Mouse (Mus musculus) forebrain, embryonic 12.5 days (tissue): Measurements from ENCODE around the gene BC034090. TPM values are rescaled to one million over a fixed set of nuclear protein-coding genes. Genes with fewer than 3 reads are reported as not detected.

ENCODE experiments used
- ATAC-seq: fragments of 200-750 bp; cut with Nextera tagmentation; 2 replicates; pipeline ENCODE4 v1.8.0; 2017; ENCODE audit warnings: moderate TSS enrichment; ENCODE audit not compliant: low FRiP score
- H3K27ac ChIP-seq: fragments of 300-500 bp; sonication (generic); 2 replicates; pipeline ENCODE4 v1.5.1; 2016; ENCODE audit warnings: mild to moderate bottlenecking
- H3K27me3 ChIP-seq: fragments of 300-500 bp; sonication (generic); 2 replicates; pipeline ENCODE4 v1.6.1; 2016; ENCODE audit warnings: mild to moderate bottlenecking
- H3K36me3 ChIP-seq: fragments of 300-500 bp; sonication (generic); replicated peaks from 2 replicates; pipeline ENCODE4 v1.6.1; 2016; ENCODE audit warnings: mild to moderate bottlenecking
- H3K4me1 ChIP-seq: fragments of 300-500 bp; sonication (generic); 2 replicates; pipeline ENCODE4 v1.6.1; 2016
- H3K4me2 ChIP-seq: fragments of 300-500 bp; sonication (generic); 2 replicates; pipeline ENCODE4 v1.6.1; 2016; ENCODE audit warnings: mild to moderate bottlenecking, moderate library complexity
- H3K4me3 ChIP-seq: fragments of 300-500 bp; sonication (generic); replicated peaks from 2 replicates; pipeline ENCODE4 v1.5.1; 2016; ENCODE audit warnings: mild to moderate bottlenecking
- H3K9ac ChIP-seq: fragments of 300-500 bp; sonication (generic); 2 replicates; pipeline ENCODE4 v1.6.1; 2016; ENCODE audit warnings: mild to moderate bottlenecking
- H3K9me3 ChIP-seq: fragments of 300-500 bp; sonication (generic); 2 replicates; pipeline ENCODE4 v1.6.1; 2016
- WGBS: fragments of 180-500 bp; shearing (Covaris S2); methylation state at CpG from one replicate; pipeline ENCODE4 v1.1.7; 2016; 5-methylcytosine and 5-hydroxymethylcytosine counted together
- polyA plus RNA-seq: library from polyadenylated mRNA; unstranded; fragments of >200 nt; fragmentation: Nextera tagmentation; extraction: Ambion mirVana; gene quantifications from 2 replicates; pipeline ENCODE4 v1.2.1, GENCODE M21; 2016

The BC034090 gene
- polyA plus RNA-seq, 1 experiment from 2014 or later, result 4.5 TPM

GRCm38 (mm10) chr1:155172895-155173643 lies 71.2 kb downstream of the BC034090 start:
- H3K4me1 ChIP-seq, result no peaks in the 10 kb centered on the region
- WGBS, result 95% methylated on average over 3 of the region's 3 CpGs
- ATAC-seq, result no peak
- no peak overlapping the region for H3K9ac ChIP-seq
- H3K4me3 ChIP-seq, result no peak overlapping the region
- no peak overlapping the region for H3K4me2 ChIP-seq
- no peaks in the 10 kb centered on the region for H3K27me3 ChIP-seq
- no peaks in the 10 kb centered on the region for H3K9me3 ChIP-seq
- H3K27ac ChIP-seq, result no peak overlapping the region
- peaks cover 34% of the 10 kb centered on the region for H3K36me3 ChIP-seq

GRCm38 (mm10) chr1:155169935-155170334 lies 74.3 kb downstream of the BC034090 start:
- no peak for ATAC-seq
- Histone ChIP-seq H3K4me1 (no peaks in the 10 kb centered on the region), H3K27me3 (no peaks in the 10 kb centered on the region), H3K36me3 (peaks cover 10% of the 10 kb centered on the region), H3K4me3 (no peak overlapping the region), H3K9ac (no peak overlapping the region), H3K9me3 (no peaks in the 10 kb centered on the region), H3K4me2 (no peak overlapping the region), H3K27ac (no peak overlapping the region)

DNA sequence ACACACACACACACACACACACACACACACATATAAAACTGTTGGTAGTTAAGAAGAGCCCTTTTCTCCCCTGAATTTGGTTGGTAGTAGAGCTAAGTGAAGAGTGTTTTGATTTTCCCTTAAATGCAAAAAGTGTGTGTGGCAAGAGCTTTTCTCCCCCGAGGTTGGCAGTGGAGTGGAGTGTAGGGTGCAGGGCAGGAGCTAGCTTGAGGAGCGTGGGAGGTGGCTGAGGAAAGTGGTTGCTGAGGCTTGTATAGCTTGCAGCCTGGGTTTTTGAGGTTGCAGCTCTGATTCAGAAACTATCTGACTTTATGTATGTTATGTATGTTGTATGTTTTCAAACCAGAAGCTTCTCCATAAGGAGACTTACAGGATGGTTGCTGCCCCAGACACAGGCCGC lies 76.8 kb downstream of the BC034090 start:
- no peaks in the 10 kb centered on the region for H3K27me3 ChIP-seq
- peaks cover 7% of the 10 kb centered on the region; the same call in 1 of the 2 replicates for H3K36me3 ChIP-seq
- no peak overlapping the region for H3K4me2 ChIP-seq
- no peak overlapping the region for H3K4me3 ChIP-seq
- peaks cover 7% of the 10 kb centered on the region for H3K4me1 ChIP-seq
- no peak for ATAC-seq
- 85% methylated on average over 3 of the region's 3 CpGs for WGBS
- H3K27ac ChIP-seq, result no peak overlapping the region
- H3K9ac ChIP-seq, result no peak overlapping the region
- no peaks in the 10 kb centered on the region for H3K9me3 ChIP-seq

Other genes starting within 250 kb of the BC034090 start
- gene Ier5, start 144.8 kb downstream of the BC034090 start, polyA plus RNA-seq, result 15.2 and 19.2 TPM in 2 replicates
- 0.85 and 1.3 TPM in 2 replicates for gene Mr1, start 97.6 kb downstream of the BC034090 start, polyA plus RNA-seq
- 113 and 124 TPM in 2 replicates for gene Stx6, start 85.7 kb downstream of the BC034090 start, polyA plus RNA-seq
- 32.7 and 34.8 TPM in 2 replicates for gene Xpr1, start 173.0 kb upstream of the BC034090 start, polyA plus RNA-seq